Mouse (Mus musculus): ENCODE measurements at regions not wholly inside any gene's neighbourhood (a gene's known extent, or its start where the extent isn't known, plus 50 kb on each side); places are given as distances from the start of the nearest gene placed in this dataset.
A peak's percentile ranks its signal among the peaks of the same experiment; 100 is the strongest.

GRCm38 (mm10) chr5:119992130-119992529 lies 124.1 kb upstream of the Rbm19 start:
- 87% methylated on average over 3 of the region's 3 CpGs for WGBS
- no peaks in the 10 kb centered on the region for H3K9me3 ChIP-seq

DNA sequence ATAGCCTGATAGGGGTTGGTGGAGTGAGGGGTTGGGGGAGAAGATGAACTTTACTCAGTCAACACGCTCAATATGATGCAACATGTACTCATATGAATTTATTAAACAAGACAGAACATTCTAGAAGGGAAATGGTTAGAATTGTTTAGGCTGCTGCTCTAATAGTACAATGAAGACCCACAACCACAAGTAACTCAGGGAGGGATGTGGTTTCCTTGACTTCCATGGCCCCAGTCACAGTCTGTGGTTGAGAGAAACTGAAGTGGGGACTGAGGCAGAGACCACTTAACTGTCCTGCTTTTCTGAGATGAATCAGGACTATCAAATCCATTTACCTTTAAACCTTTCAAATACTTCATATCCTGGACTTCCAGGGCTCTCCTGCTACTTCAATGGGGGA lies 120.5 kb upstream of the Rbm19 start:
- no peak for ATAC-seq
- WGBS, result 89% methylated on average over 1 of the region's 1 CpGs
- Histone ChIP-seq H3K9me3 (no peaks in the 10 kb centered on the region), H3K27me3 (no peaks in the 10 kb centered on the region), H3K4me2 (replicated peaks) (no peak overlapping the region), H3K9ac (replicated peaks) (no peak overlapping the region), H3K27ac (no peak overlapping the region), H3K36me3 (no peaks in the 10 kb centered on the region), H3K4me3 (replicated peaks) (no peak overlapping the region), H3K4me1 (replicated peaks) (no peaks in the 10 kb centered on the region)

More at GRCm38 (mm10) chr5:119992130-119992529, 124.1 kb upstream of the Rbm19 start:
- Histone ChIP-seq H3K27me3 (no peaks in the 10 kb centered on the region), H3K9ac (replicated peaks) (no peak overlapping the region), H3K4me3 (replicated peaks) (no peak overlapping the region), H3K4me1 (replicated peaks) (no peaks in the 10 kb centered on the region), H3K27ac (no peak overlapping the region), H3K36me3 (no peaks in the 10 kb centered on the region), H3K4me2 (replicated peaks) (no peak overlapping the region)
- no peak for ATAC-seq

- Histone ChIP-seq H3K4me1 (replicated peaks) (no peaks in the 10 kb centered on the region), H3K27ac (no peak overlapping the region), H3K9me3 (no peaks in the 10 kb centered on the region; the same call in 1 of the 2 replicates), H3K4me3 (replicated peaks) (no peak overlapping the region), H3K36me3 (no peaks in the 10 kb centered on the region), H3K27me3 (no peaks in the 10 kb centered on the region), H3K4me2 (replicated peaks) (no peak overlapping the region), H3K9ac (replicated peaks) (no peak overlapping the region)
- no peak for ATAC-seq
- 88% methylated on average over 6 of the region's 6 CpGs for WGBS
These were observed 110.4 kb upstream of the Rbm19 start for GRCm38 (mm10) chr5:120005696-120006469.

GRCm38 (mm10) chr5:120007738-120008137 lies 108.5 kb upstream of the Rbm19 start:
- WGBS, result 72% methylated on average over 6 of the region's 6 CpGs
- no peak overlapping the region for H3K4me2 ChIP-seq (replicated peaks)
- no peak for ATAC-seq

DNA sequence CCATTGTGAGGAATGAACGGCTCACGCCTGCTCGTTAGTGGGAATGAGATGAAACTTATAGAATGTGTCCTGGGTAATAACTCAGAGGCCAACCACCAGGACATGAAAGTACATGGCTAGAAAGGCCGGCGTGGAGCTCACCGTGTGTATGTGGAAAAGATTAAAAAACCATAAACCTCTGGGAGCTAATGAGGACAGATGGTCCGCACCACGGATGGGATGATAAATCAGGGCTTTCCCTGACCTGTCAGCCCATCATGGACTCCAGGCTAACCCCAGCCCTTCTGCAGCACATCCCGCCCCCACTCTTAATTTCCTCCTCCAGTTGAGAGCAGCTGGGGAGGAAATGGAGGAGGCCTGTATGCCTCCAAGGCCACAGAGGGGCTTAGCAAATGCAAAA lies 108.0 kb upstream of the Rbm19 start:
- 88% methylated on average over 9 of the region's 9 CpGs for WGBS
- Histone ChIP-seq H3K27ac (no peak overlapping the region), H3K4me3 (replicated peaks) (no peak overlapping the region), H3K9ac (replicated peaks) (no peak overlapping the region), H3K27me3 (no peaks in the 10 kb centered on the region), H3K9me3 (no peaks in the 10 kb centered on the region; the same call in 1 of the 2 replicates), H3K36me3 (no peaks in the 10 kb centered on the region), H3K4me2 (replicated peaks) (no peak overlapping the region), H3K4me1 (replicated peaks) (no peaks in the 10 kb centered on the region)
- ATAC-seq, result no peak

More at GRCm38 (mm10) chr5:120007738-120008137, 108.5 kb upstream of the Rbm19 start:
- Histone ChIP-seq H3K9me3 (no peaks in the 10 kb centered on the region; the same call in 1 of the 2 replicates), H3K4me1 (replicated peaks) (no peaks in the 10 kb centered on the region), H3K36me3 (no peaks in the 10 kb centered on the region), H3K9ac (replicated peaks) (no peak overlapping the region), H3K27ac (no peak overlapping the region), H3K27me3 (no peaks in the 10 kb centered on the region), H3K4me3 (replicated peaks) (no peak overlapping the region)

- H3K9ac ChIP-seq (replicated peaks), result no peak overlapping the region
- H3K27ac ChIP-seq, result no peak overlapping the region
- no peak for ATAC-seq
- 86% methylated on average over 10 of the region's 10 CpGs for WGBS
- H3K36me3 ChIP-seq, result no peaks in the 10 kb centered on the region
- H3K9me3 ChIP-seq, result no peaks in the 10 kb centered on the region; the same call in 1 of the 2 replicates
- H3K4me1 ChIP-seq (replicated peaks), result no peaks in the 10 kb centered on the region
- H3K4me2 ChIP-seq (replicated peaks), result no peak overlapping the region
- no peaks in the 10 kb centered on the region for H3K27me3 ChIP-seq
- no peak overlapping the region for H3K4me3 ChIP-seq (replicated peaks)
These were observed 100.8 kb upstream of the Rbm19 start for GRCm38 (mm10) chr5:120015417-120015816.

- WGBS, result 93% methylated on average over 2 of the region's 2 CpGs
- no peaks in the 10 kb centered on the region for H3K36me3 ChIP-seq
These were observed 98.1 kb upstream of the Rbm19 start for GRCm38 (mm10) chr5:120018126-120018525.

GRCm38 (mm10) chr5:120020748-120021147 lies 95.5 kb upstream of the Rbm19 start:
- 88% methylated on average over 5 of the region's 5 CpGs for WGBS
- Histone ChIP-seq H3K9ac (replicated peaks) (no peak overlapping the region), H3K36me3 (no peaks in the 10 kb centered on the region), H3K9me3 (no peaks in the 10 kb centered on the region), H3K27me3 (no peaks in the 10 kb centered on the region), H3K4me1 (replicated peaks) (peaks cover 18% of the 10 kb centered on the region), H3K4me3 (replicated peaks) (no peak overlapping the region), H3K4me2 (replicated peaks) (no peak overlapping the region), H3K27ac (no peak overlapping the region)
- no peak for ATAC-seq

More at GRCm38 (mm10) chr5:120018126-120018525, 98.1 kb upstream of the Rbm19 start:
- H3K4me3 ChIP-seq (replicated peaks), result no peak overlapping the region
- no peaks in the 10 kb centered on the region for H3K9me3 ChIP-seq
- ATAC-seq, result no peak
- H3K27me3 ChIP-seq, result no peaks in the 10 kb centered on the region
- H3K4me2 ChIP-seq (replicated peaks), result no peak overlapping the region
- H3K27ac ChIP-seq, result no peak overlapping the region
- no peaks in the 10 kb centered on the region for H3K4me1 ChIP-seq (replicated peaks)
- no peak overlapping the region for H3K9ac ChIP-seq (replicated peaks)

- peaks cover 18% of the 10 kb centered on the region for H3K4me1 ChIP-seq (replicated peaks)
- ATAC-seq, result no peak
- no peaks in the 10 kb centered on the region for H3K9me3 ChIP-seq
- no peak overlapping the region for H3K27ac ChIP-seq
- H3K4me2 ChIP-seq (replicated peaks), result no peak overlapping the region
- H3K27me3 ChIP-seq, result no peaks in the 10 kb centered on the region
- no peak overlapping the region for H3K4me3 ChIP-seq (replicated peaks)
- H3K36me3 ChIP-seq, result no peaks in the 10 kb centered on the region
- WGBS, result 91% methylated on average over 5 of the region's 5 CpGs
- no peak overlapping the region for H3K9ac ChIP-seq (replicated peaks)
These were observed 94.0 kb upstream of the Rbm19 start for GRCm38 (mm10) chr5:120022276-120022675.

GRCm38 (mm10) chr5:120024071-120024470 lies 92.2 kb upstream of the Rbm19 start:
- Histone ChIP-seq H3K9me3 (no peaks in the 10 kb centered on the region), H3K4me1 (replicated peaks) (peaks cover 18% of the 10 kb centered on the region), H3K4me3 (replicated peaks) (peak overlapping the region; percentile 4; the same call in 1 of the 2 replicates), H3K27me3 (no peaks in the 10 kb centered on the region), H3K27ac (no peak overlapping the region), H3K9ac (replicated peaks) (no peak overlapping the region), H3K4me2 (replicated peaks) (peak overlapping the region; percentile 40), H3K36me3 (no peaks in the 10 kb centered on the region)
- peak; percentile 82 for ATAC-seq
- WGBS, result under 1% methylated on average over 10 of the region's 10 CpGs

GRCm38 (mm10) chr5:120025212-120025611 lies 91.1 kb upstream of the Rbm19 start:
- Histone ChIP-seq H3K27ac (no peak overlapping the region), H3K9ac (replicated peaks) (no peak overlapping the region), H3K36me3 (no peaks in the 10 kb centered on the region), H3K4me2 (replicated peaks) (no peak overlapping the region), H3K4me3 (replicated peaks) (no peak overlapping the region), H3K27me3 (no peaks in the 10 kb centered on the region), H3K9me3 (no peaks in the 10 kb centered on the region), H3K4me1 (replicated peaks) (peaks cover 18% of the 10 kb centered on the region)
- ATAC-seq, result no peak

- Histone ChIP-seq H3K9ac (replicated peaks) (no peak overlapping the region), H3K36me3 (no peaks in the 10 kb centered on the region), H3K4me3 (replicated peaks) (no peak overlapping the region), H3K4me1 (replicated peaks) (peaks cover 7% of the 10 kb centered on the region; the same call in 1 of the 2 replicates), H3K4me2 (replicated peaks) (no peak overlapping the region), H3K9me3 (no peaks in the 10 kb centered on the region), H3K27ac (no peak overlapping the region), H3K27me3 (no peaks in the 10 kb centered on the region)
- 91% methylated on average over 15 of the region's 15 CpGs for WGBS
- no peak for ATAC-seq
These were observed 85.4 kb upstream of the Rbm19 start for GRCm38 (mm10) chr5:120030904-120031303.

DNA sequence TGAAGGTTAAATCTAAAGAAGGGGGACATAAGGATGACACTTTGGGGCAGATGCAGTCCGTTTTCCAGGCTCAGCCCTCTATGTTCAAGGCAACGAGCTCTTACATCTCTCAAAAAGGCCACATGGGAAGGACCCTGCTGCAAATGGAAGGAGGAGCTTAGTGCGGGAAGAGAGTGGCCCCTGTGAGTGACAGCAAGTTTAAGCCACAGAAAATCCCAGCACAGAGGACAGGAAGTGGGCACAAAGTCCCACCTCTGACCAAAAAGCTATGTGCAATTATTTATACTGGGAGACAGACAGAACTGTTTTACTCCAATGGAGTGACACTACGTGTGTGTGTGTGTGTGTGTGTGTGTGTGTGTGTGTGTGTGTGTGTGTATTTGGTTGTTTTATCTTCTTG lies 84.7 kb upstream of the Rbm19 start:
- Histone ChIP-seq H3K27ac (no peak overlapping the region), H3K9ac (replicated peaks) (no peak overlapping the region), H3K4me1 (replicated peaks) (peaks cover 7% of the 10 kb centered on the region; the same call in 1 of the 2 replicates), H3K4me3 (replicated peaks) (no peak overlapping the region), H3K9me3 (no peaks in the 10 kb centered on the region), H3K4me2 (replicated peaks) (no peak overlapping the region), H3K27me3 (no peaks in the 10 kb centered on the region), H3K36me3 (no peaks in the 10 kb centered on the region)
- no peak for ATAC-seq
- WGBS, result 76% methylated on average over 4 of the region's 4 CpGs

Data from midbrain, embryonic 13.5 days (tissue).